Mouse (Mus musculus) lung, postnatal 0 days (tissue): ENCODE results near the gene Slc25a13.

ENCODE experiments used
- CTCF ChIP-seq: IDR thresholded peaks from 2 replicates; pipeline ENCODE4 v1.5.1; 2016; ENCODE audit warnings: antibody characterized with exemption, mild to moderate bottlenecking
- EP300 ChIP-seq: IDR thresholded peaks from 2 replicates; pipeline ENCODE4 v1.6.1; 2016; ENCODE audit warnings: antibody characterized with exemption, mild to moderate bottlenecking, control low read depth

GRCm38 (mm10) chr6:6149329-6149728 is 67.6 kb downstream of the Slc25a13 start:
- no peak for TF ChIP-seq CTCF
- no peak for TF ChIP-seq EP300
